Mouse (Mus musculus): Measurements from ENCODE around the gene Fbln2.

- no peak for TF ChIP-seq CTCF (IDR thresholded peaks at IDR 0.05; ENCODE audit: control insufficient read depth, insufficient read depth, insufficient replicate concordance, low read depth, low read length)
- no peak for TF ChIP-seq POLR2A (IDR thresholded peaks at IDR 0.05; ENCODE audit: control insufficient read depth, low read depth, low read length)
Observed at GRCm38 (mm10) chr6:91268318-91268717, 56.1 kb downstream of the Fbln2 start.
